Mouse (Mus musculus) embryo, embryonic 10 days (tissue): ENCODE data around the gene Gm2115.

Source experiments
- DNase-seq: peaks from one replicate; pipeline ENCODE4 v3.0.0-alpha.2; 2015; ENCODE audit warnings: low spot score

The Gm2115 gene

GRCm38 (mm10) chr7:84586360-84587100 lies 57.8 kb downstream of the Gm2115 start:
- DNase-seq = no peak

DNA sequence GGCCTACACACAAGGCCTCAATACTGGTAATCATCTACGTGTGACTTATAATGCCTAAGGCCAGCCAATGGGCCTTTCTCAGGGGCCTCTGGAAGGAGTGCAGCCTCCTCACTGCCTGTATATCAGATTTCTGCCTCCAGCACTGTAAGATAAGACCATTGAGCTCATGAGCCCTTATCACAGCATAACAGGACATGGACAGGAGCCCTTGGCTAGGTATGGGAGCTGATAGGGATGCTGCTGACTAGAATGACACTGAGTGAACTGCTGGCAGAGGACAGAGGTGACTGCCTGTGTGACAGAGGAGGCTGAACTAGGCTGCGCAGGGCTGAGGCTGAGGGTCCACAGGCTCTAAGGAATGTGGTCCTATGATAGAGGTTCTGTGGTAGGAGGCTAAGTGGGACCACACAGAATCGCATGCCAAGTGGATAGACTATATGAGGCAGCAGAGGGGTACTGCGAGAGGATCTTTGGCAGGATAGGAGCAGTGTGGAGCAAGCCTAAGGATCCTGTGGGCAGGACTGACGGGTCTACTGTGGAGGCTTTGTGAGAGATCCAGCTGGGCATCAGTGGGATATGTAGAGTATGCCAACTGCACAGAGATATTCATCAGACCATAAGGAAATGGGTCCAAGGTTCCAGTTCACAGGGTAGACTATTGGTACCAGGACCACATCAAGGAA lies 58.5 kb downstream of the Gm2115 start:
- no peak for DNase-seq

GRCm38 (mm10) chr7:84590622-84591021 lies 61.9 kb downstream of the Gm2115 start:
- DNase-seq = no peak

DNA sequence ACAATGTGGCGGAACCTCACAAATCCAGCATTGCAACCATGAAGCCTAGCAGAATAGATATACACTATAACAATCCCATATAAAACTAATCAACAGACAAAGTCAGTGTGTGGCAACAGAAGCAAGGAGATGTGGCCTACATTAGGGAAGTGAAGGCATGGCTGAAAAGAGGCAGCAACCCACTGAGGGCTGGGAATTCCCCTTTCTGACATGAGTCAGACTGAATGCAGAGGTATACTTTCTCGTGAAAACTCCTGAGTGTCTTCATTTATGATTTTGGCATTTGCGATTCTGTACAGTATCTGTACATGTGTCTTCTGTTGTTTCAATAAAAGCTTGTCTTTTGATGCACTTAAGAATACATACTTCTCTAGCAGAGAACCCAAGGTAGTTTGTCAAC lies 62.6 kb downstream of the Gm2115 start:
- no peak for DNase-seq

DNA sequence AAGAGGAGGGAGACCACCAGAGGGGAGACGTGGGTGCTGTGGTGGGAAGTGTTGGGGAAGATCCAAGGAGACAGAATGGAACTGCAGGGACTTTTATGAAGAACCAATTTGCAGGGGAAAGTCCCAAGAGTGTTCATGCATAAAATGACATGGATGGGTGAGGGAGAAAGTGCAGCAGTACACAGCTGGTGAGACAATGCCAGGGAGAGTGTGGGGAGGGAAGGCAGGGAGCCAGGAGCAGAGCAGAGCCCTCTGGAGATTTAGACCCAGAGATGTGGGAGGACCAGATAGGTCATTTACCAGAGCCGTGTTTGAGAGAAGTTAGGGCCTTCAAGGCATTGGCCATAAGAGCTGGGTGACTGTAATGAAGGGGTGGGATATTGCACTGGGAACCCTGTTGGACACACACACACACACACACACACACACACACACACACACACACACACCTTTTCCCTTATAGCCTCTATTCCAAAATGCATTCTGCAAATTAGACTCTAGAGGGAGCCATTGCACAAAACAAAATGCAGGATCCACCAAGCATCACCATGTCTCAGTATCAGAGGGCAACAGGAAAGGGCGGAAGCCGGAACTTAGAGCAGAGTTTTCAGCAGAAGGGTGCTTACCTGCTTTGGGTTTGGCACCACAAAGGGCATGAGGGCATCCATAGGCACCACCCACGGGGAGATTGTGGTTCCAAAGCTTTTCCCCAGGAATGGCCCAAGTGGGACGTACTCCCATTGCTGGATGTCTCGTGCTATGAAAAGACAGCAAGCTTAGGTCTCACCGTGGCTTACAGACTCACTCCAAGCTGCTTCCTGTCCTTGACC lies 65.5 kb downstream of the Gm2115 start:
- peak; percentile 62 for DNase-seq

DNA sequence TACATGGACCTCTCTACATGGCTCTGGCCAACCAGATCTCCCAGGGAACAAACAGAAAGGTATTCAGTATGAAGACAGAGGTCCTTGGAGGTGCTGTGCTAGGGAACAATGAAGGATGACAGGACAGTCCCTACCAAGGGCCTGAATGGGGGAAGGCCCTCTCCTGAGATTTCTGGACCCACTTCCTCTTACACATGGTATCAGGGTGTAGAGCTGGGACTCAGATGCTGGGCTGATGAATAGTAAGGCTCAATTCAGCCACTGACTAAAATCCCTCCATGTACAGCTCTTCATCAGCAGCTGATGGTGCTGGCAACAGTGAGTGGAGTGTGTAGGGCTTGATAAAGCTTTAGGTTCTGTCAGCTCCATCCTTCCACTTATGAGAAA lies 66.2 kb downstream of the Gm2115 start:
- DNase-seq = no peak

DNA sequence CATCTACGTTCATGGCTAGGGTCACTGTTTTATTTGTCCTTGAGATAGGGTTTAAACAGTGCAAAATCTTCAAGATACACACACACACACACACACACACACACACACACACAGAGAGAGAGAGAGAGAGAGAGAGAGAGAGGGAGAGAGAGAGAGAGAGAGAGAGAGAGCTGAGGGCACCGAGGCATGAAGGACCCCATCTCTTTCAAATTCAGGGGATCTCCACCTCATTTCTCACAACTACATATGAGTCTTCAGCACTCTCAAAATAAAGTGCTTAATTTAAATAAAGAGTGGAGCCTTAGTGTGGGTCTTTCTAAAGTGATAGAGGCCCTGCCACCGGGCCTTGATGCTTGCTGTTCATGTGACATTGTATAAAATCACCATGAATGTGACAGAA lies 67.2 kb downstream of the Gm2115 start:
- no peak for DNase-seq

- DNase-seq = no peak
These were observed 67.9 kb downstream of the Gm2115 start for GRCm38 (mm10) chr7:84596633-84597032.

DNA sequence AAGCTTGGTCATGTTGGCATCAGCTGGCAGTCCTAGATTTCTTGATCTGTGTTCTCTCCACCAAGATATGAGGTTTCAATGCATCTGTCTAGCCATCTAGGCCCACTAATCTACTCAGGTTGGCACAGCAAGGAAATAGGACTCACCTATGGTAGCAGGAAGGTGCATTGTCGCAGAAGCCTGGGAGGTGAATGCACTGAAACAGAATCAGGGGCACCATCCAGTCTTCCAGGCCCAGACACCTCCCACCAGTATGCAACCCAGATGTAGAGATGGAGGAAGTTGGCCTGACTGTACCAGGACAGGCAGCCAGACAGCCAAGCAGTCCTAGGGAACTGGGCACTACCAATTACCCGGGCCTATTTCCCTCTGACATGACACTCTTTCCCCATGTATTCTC lies 71.9 kb downstream of the Gm2115 start:
- DNase-seq = no peak

GRCm38 (mm10) chr7:84601331-84601730 lies 72.6 kb downstream of the Gm2115 start:
- DNase-seq = no peak

GRCm38 (mm10) chr7:84604501-84604900 lies 75.7 kb downstream of the Gm2115 start:
- DNase-seq = no peak

DNA sequence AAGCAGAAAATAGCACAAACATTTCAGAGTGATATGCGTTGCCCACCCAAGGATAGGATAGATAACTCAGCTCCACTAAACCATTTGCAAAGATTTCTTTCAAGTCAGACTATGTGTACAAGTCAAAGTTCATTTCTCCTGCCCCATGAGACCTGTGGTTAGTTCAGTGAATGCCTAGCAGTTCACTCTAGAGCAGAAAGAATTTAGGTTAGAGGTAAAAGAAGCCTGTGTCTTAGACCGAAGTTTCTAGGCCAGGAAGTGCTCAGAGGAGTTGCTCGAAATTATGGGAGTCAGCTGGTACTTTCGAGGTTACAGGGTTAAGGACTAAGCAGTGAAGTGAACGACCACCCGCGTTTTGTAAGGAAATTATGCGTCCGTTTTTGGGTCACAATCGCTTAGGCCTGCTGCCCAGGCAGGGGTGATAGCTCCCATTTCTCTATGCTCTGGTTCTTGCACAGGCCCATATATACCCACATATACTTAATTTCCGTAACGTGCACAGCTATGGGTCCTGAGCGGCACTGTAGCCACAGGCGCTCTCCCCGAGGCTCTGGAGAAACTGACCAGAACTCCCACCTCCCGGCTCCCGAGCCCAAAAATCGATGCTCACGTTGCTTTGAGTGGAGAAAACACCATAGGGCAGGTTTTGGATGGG lies 76.4 kb downstream of the Gm2115 start:
- DNase-seq = peak; percentile 9

GRCm38 (mm10) chr7:84605704-84606292 lies 77.0 kb downstream of the Gm2115 start:
- peak; percentile 38 for DNase-seq

GRCm38 (mm10) chr7:84606293-84606749 lies 77.6 kb downstream of the Gm2115 start, which contains the start of gene Fah:
Gene Fah (minus strand): TSS chr7:84606722.
- DNase-seq = peak; percentile 70

- no peak for DNase-seq
These were observed 82.9 kb downstream of the Gm2115 start for GRCm38 (mm10) chr7:84611609-84612008.

DNA sequence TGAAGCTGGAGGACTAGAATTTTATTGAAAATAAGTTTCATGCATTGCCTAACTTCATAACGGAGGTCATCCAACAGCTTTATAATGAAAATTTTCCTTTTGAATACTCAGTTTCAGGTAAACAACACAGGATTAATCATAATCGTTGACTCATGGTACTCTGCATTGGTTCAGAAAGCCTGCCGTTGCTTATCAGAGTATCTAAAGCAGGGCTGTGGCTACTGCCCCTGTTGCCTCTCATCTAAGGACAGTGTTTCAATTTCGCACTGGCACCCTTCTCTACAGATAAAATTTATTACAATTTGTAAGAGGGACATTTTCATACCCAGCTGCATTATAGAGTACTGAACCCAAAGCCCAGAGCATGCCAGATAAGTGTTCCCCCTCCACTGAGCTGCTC lies 83.7 kb downstream of the Gm2115 start:
- no peak for DNase-seq

DNA sequence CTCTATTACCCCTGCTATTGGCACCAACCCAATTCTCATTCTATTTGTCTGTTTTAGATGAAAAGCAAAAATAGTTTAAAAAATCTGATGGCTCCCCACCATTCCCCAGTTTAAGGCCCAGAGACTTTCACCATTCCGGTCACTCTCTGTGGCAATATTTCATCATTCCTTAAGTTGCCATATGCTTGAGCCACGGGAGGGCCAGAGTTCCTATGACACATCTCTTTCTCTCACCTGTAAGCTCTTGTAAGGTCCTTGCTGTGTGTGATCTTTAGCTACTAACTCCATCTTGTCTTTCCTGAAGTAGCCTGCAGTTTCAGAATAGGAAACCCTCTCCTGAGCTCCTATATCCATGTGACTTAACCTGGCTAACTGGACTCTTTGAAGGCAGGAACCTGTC lies 90.2 kb downstream of the Gm2115 start:
- no peak for DNase-seq

- DNase-seq = no peak
These were observed 92.2 kb downstream of the Gm2115 start for GRCm38 (mm10) chr7:84620956-84621355.

GRCm38 (mm10) chr7:84623718-84624117 lies 95.0 kb downstream of the Gm2115 start:
- DNase-seq = no peak

DNA sequence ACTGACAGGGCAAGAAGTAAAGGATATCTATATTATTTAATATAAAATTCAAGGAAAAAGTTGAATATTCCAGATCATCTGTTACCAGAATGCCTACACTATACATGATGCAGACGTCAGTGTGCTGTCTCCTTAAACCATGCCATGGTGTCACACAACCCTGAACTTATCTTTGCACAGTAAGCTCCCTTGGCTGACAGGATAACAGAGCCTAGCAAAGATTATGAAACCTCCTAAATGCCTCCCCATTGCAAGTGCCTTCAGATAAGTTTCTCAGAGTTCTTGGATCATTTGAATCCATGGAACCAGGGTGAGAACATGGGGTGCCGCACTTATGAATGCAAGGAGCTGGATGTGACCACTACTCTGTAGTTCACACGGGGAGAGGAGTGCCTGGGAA lies 103.1 kb downstream of the Gm2115 start:
- no peak for DNase-seq
